Mouse (Mus musculus) C2C12 (cell line): ENCODE measurements around the gene Hpcal1.

Source experiments
- CEBPB ChIP-seq: IDR thresholded peaks from one replicate; pipeline ENCODE4 v1.6.1; 2011; ENCODE audit warnings: low read depth, mild to moderate bottlenecking, control low read depth, moderate library complexity
- CTCF ChIP-seq: IDR thresholded peaks from one replicate; pipeline ENCODE4 v1.5.1; 2011; ENCODE audit not compliant: control insufficient read depth, insufficient read depth, insufficient read length
- MAX ChIP-seq: IDR thresholded peaks from one replicate; pipeline ENCODE4 v1.6.1; 2011; ENCODE audit warnings: mild to moderate bottlenecking, control low read depth
- MYOD1 ChIP-seq: IDR thresholded peaks from one replicate; pipeline ENCODE4 v1.6.1; 2011; ENCODE audit warnings: low read depth; ENCODE audit not compliant: control insufficient read depth, insufficient read length
- MYOG ChIP-seq: IDR thresholded peaks from one replicate; pipeline ENCODE4 v1.6.1; 2011; ENCODE audit not compliant: control insufficient read depth, insufficient read length; ENCODE audit errors: extremely low read depth
- USF1 ChIP-seq: IDR thresholded peaks from one replicate; pipeline ENCODE4 v1.6.1; 2011; ENCODE audit warnings: low read depth, mild to moderate bottlenecking, control low read depth, moderate library complexity

GRCm38 (mm10) chr12:17707472-17707871, 16.8 kb downstream of the Hpcal1 start:
- no peak for TF ChIP-seq CTCF
- no peak for TF ChIP-seq USF1
- TF ChIP-seq MAX = no peak
- TF ChIP-seq CEBPB = no peak
- no peak for TF ChIP-seq MYOD1
- TF ChIP-seq MYOG = no peak
